Mouse (Mus musculus) MEL (cell line): ENCODE results near the gene Dlk2. TPM values are rescaled to one million over a fixed set of nuclear protein-coding genes. Genes with fewer than 3 reads are reported as not detected.

ENCODE experiments used
- DNase-seq: peaks from one replicate; pipeline ENCODE4 v3.0.0; 2011; ENCODE audit warnings: low read depth, low spot score
- H3K27ac ChIP-seq: 2 replicates; pipeline ENCODE4 v1.5.1; 2012; ENCODE audit warnings: low read depth, mild to moderate bottlenecking, control low read depth, low read length, moderate library complexity; ENCODE audit not compliant: control insufficient read depth
- H3K27me3 ChIP-seq, 2 experiments: fragments of 150-350 bp in 1 of 2; sonication (generic) in 1 of 2; 2 replicates each; pipeline ENCODE4 v1.6.1; 2012; ENCODE audit warnings: low read length in 2 of 2, mild to moderate bottlenecking in 2 of 2, improper control_type of control experiment in 1 of 2, moderate library complexity in 1 of 2; ENCODE audit not compliant: insufficient read depth in 2 of 2, control insufficient read depth in 1 of 2
- H3K36me3 ChIP-seq, 2 experiments: 2 replicates each; pipeline ENCODE4 v1.6.1; 2012 to 2014; ENCODE audit warnings: low read length in 2 of 2, improper control_type of control experiment in 1 of 2, inconsistent platforms in 1 of 2, mild to moderate bottlenecking in 1 of 2; ENCODE audit not compliant: insufficient read depth in 2 of 2, control insufficient read depth in 1 of 2
- H3K4me1 ChIP-seq, 2 experiments: fragments of 150-350 bp in 1 of 2; sonication (generic) in 1 of 2; 2 replicates each; pipeline ENCODE4 v1.6.1; 2012; ENCODE audit warnings: low read length in 2 of 2, improper control_type of control experiment in 1 of 2, mild to moderate bottlenecking in 1 of 2; ENCODE audit not compliant: insufficient read depth in 2 of 2, control insufficient read depth in 1 of 2
- H3K4me3 ChIP-seq, 2 experiments: fragments of 150-350 bp in 1 of 2; sonication (generic) in 1 of 2; 2 replicates each; pipeline ENCODE4 v1.5.1; 2012; ENCODE audit warnings: low read depth in 2 of 2, low read length in 2 of 2, mild to moderate bottlenecking in 2 of 2, moderate library complexity in 2 of 2, control low read depth in 1 of 2, improper control_type of control experiment in 1 of 2; ENCODE audit not compliant: control insufficient read depth in 1 of 2, insufficient read depth in 1 of 2
- H3K79me2 ChIP-seq: 2 replicates; pipeline ENCODE4 v1.6.1; 2012; ENCODE audit warnings: mild to moderate bottlenecking, low read length, moderate library complexity; ENCODE audit not compliant: control insufficient read depth, poor library complexity, insufficient read depth
- H3K9ac ChIP-seq: 2 replicates; pipeline ENCODE4 v1.6.1; 2012; ENCODE audit warnings: low read depth, mild to moderate bottlenecking, control low read depth, low read length, moderate library complexity; ENCODE audit not compliant: control insufficient read depth, poor library complexity, severe bottlenecking
- H3K9me3 ChIP-seq: fragments of 150-350 bp; sonication (generic); replicated peaks from 2 replicates; pipeline ENCODE4 v1.6.1; 2012; ENCODE audit warnings: mild to moderate bottlenecking, low read length, improper control_type of control experiment, moderate library complexity; ENCODE audit not compliant: insufficient read depth
- CHD1 ChIP-seq: IDR thresholded peaks from 2 replicates; pipeline ENCODE4 v1.6.1; 2012; ENCODE audit warnings: low read depth, mild to moderate bottlenecking, inconsistent platforms, low read length, improper control_type of control experiment
- CTCF ChIP-seq, 3 experiments: IDR thresholded peaks in 2 of 3; conservative IDR thresholded peaks in 1 of 3; 2 replicates each; pipeline ENCODE4 v1.5.1; 2011 to 2012; ENCODE audit warnings: low read length in 3 of 3, low read depth in 2 of 3, mild to moderate bottlenecking in 2 of 3, improper control_type of control experiment in 1 of 3, inconsistent platforms in 1 of 3, mixed read lengths in 1 of 3, moderate library complexity in 1 of 3; ENCODE audit not compliant: control insufficient read depth in 1 of 3, insufficient read depth in 1 of 3, poor library complexity in 1 of 3, severe bottlenecking in 1 of 3
- E2F4 ChIP-seq: IDR thresholded peaks from 2 replicates; pipeline ENCODE4 v1.6.1; 2011; ENCODE audit warnings: low read depth, low read length, improper control_type of control experiment, borderline replicate concordance
- ELF1 ChIP-seq: IDR thresholded peaks from 2 replicates; pipeline ENCODE4 v1.6.1; 2014; ENCODE audit warnings: low read depth, mild to moderate bottlenecking, inconsistent platforms, low read length, improper control_type of control experiment, moderate library complexity
- JUND ChIP-seq: IDR thresholded peaks from 2 replicates; pipeline ENCODE4 v1.6.1; 2011; ENCODE audit warnings: low read depth, mild to moderate bottlenecking, improper control_type of control experiment, low read length
- KAT2A ChIP-seq: conservative IDR thresholded peaks from 2 replicates; pipeline ENCODE4 v1.6.1; 2012; ENCODE audit warnings: low read depth, low read length, improper control_type of control experiment, inconsistent platforms
- MAX ChIP-seq: IDR thresholded peaks from 2 replicates; pipeline ENCODE4 v1.6.1; 2011; ENCODE audit warnings: low read length, improper control_type of control experiment
- MEF2A ChIP-seq: IDR thresholded peaks from 2 replicates; pipeline ENCODE4 v1.6.1; 2014; ENCODE audit warnings: low read depth, mild to moderate bottlenecking, inconsistent platforms, low read length, improper control_type of control experiment; ENCODE audit not compliant: poor library complexity, insufficient replicate concordance, severe bottlenecking; ENCODE audit errors: extremely low read depth
- MYC ChIP-seq: IDR thresholded peaks from 2 replicates; pipeline ENCODE4 v1.6.1; 2011; ENCODE audit warnings: low read depth, mild to moderate bottlenecking, low read length, improper control_type of control experiment, moderate library complexity
- NELFE ChIP-seq: IDR thresholded peaks from 2 replicates; pipeline ENCODE4 v1.6.1; 2011; ENCODE audit warnings: low read depth, low read length, improper control_type of control experiment
- POLR2A ChIP-seq, 2 experiments: IDR thresholded peaks; 2 replicates each; pipeline ENCODE4 v1.6.1; 2011 to 2012; ENCODE audit warnings: low read length in 2 of 2, mild to moderate bottlenecking in 2 of 2, control low read depth in 1 of 2, improper control_type of control experiment in 1 of 2, low read depth in 1 of 2, moderate library complexity in 1 of 2; ENCODE audit not compliant: control insufficient read depth in 1 of 2, insufficient read depth in 1 of 2, poor library complexity in 1 of 2
- POLR2AphosphoS5 ChIP-seq: IDR thresholded peaks from 2 replicates; pipeline ENCODE4 v1.6.1; 2012; ENCODE audit warnings: low read depth, borderline replicate concordance, mild to moderate bottlenecking, inconsistent platforms, low read length, moderate library complexity, mixed read lengths
- RAD21 ChIP-seq: IDR thresholded peaks from 2 replicates; pipeline ENCODE4 v1.6.1; 2011; ENCODE audit warnings: mild to moderate bottlenecking, low read depth, low read length, improper control_type of control experiment
- TAL1 ChIP-seq: IDR thresholded peaks from 2 replicates; pipeline ENCODE4 v1.6.1; 2012; ENCODE audit warnings: mild to moderate bottlenecking, inconsistent platforms, low read length, moderate library complexity, mixed read lengths
- UBTF ChIP-seq: IDR thresholded peaks from 2 replicates; pipeline ENCODE4 v1.6.1; 2012; ENCODE audit warnings: low read depth, mild to moderate bottlenecking, inconsistent platforms, low read length, improper control_type of control experiment, moderate library complexity, borderline replicate concordance; ENCODE audit not compliant: insufficient read depth
- USF1 ChIP-seq: IDR thresholded peaks from 2 replicates; pipeline ENCODE4 v1.6.1; 2014; ENCODE audit warnings: low read depth, mild to moderate bottlenecking, inconsistent platforms, low read length, improper control_type of control experiment, moderate library complexity
- ZC3H11A ChIP-seq: IDR thresholded peaks from 2 replicates; pipeline ENCODE4 v1.6.1; 2012; ENCODE audit warnings: low read depth, mild to moderate bottlenecking, inconsistent platforms, low read length, improper control_type of control experiment
- ZKSCAN1 ChIP-seq: IDR thresholded peaks from 2 replicates; pipeline ENCODE4 v1.6.1; 2012; ENCODE audit warnings: low read depth, mild to moderate bottlenecking, inconsistent platforms, low read length, improper control_type of control experiment, moderate library complexity
- ZMIZ1 ChIP-seq: IDR thresholded peaks from 2 replicates; pipeline ENCODE4 v1.6.1; 2012; ENCODE audit warnings: low read depth, mild to moderate bottlenecking, inconsistent platforms, low read length, improper control_type of control experiment, moderate library complexity
- polyA plus RNA-seq, 2 experiments: library from polyadenylated mRNA; stranded (reverse) in 1 of 2; unstranded in 1 of 2; fragments of >175 nt in 1 of 2; fragments of >200 nt in 1 of 2; gene quantifications; 2 replicates each; pipeline versions ENCODE4 v1.2.1 to v1.2.4; 2012; ENCODE audit warnings: low replicate concordance in 2 of 2, low read depth in 1 of 2; ENCODE audit not compliant: insufficient read length in 2 of 2, insufficient read depth in 1 of 2, missing spikeins in 1 of 2
- total RNA-seq: library from RNA; depleted of rRNA; stranded (reverse); fragments of 300-350 nt; gene quantifications from 2 replicates; pipeline ENCODE4 v1.2.3, GENCODE M21; 2012

The Dlk2 gene
- total and polyA plus RNA-seq, 3 experiments, result 0.07 TPM; not detected in 2

DNA sequence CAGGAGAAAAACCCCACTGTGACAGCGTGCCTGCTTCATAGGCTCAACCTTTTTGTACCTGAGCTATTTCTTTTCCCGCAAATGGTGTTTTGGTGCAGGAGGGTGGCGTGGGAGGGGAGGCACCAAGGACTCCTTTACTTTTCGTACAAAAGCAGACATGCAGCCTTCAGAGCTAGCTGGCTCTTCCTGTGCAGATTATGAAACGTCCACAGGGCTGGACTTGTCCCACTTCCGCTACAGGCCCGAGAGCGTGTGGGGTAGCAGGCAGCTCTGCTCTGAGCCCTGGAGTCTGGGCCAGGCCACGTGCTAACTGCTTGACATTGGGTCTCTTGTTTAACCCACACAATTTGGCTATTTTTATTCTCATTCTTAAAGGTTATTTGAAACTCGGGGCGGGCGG, 4.7 kb downstream of the Dlk2 start:
- no peak overlapping the region for H3K27ac ChIP-seq
- no peak for DNase-seq
- no peaks in the 10 kb centered on the region for H3K79me2 ChIP-seq
- no peaks in the 10 kb centered on the region for H3K36me3 ChIP-seq
- TF ChIP-seq CTCF (IDR thresholded peaks at IDR 0.05 in 2 of 3, conservative IDR thresholded peaks at IDR 0.05 in 1 of 3; ENCODE audit: control insufficient read depth in 1 of 3, insufficient read depth in 1 of 3, low read depth in 2 of 3, low read length in 3 of 3, poor library complexity in 1 of 3, severe bottlenecking in 1 of 3) (no peak), ZKSCAN1 (no peak)
- H3K4me1 ChIP-seq, result no peaks in the 10 kb centered on the region
- no peak overlapping the region for H3K9ac ChIP-seq
- H3K27me3 ChIP-seq, result no peaks in the 10 kb centered on the region
- H3K4me3 ChIP-seq, result no peak overlapping the region
- H3K9me3 ChIP-seq, result no peaks in the 10 kb centered on the region

DNA sequence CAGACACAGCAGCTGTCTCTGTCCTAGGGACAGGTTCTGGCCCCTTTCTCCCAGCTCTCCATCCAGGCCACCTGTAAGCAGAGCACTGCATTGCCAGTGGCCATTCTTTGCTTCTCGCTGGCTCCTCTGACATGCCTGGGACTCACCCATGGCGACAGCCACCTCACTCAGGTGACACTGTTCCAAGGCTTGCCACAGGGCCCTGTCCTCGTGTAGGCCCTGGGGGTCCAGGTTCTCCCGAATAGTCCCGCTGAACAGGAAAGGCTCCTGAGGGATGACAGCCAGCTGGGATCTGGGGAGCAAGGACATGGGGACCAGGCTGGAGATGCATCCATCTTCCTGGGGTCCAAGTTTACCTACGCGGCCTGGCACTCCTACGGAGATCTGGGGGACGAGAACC, 7.0 kb downstream of the Dlk2 start:
- H3K79me2 ChIP-seq, result no peaks in the 10 kb centered on the region
- no peak overlapping the region for H3K9ac ChIP-seq
- H3K36me3 ChIP-seq, result no peaks in the 10 kb centered on the region
- DNase-seq, result no peak
- H3K9me3 ChIP-seq, result no peaks in the 10 kb centered on the region
- H3K4me3 ChIP-seq, result no peak overlapping the region
- no peak for TF ChIP-seq UBTF
- TF ChIP-seq JUND, result no peak
- no peak for TF ChIP-seq RAD21
- no peak for TF ChIP-seq MEF2A
- H3K27ac ChIP-seq, result no peak overlapping the region
- no peaks in the 10 kb centered on the region for H3K27me3 ChIP-seq
- H3K4me1 ChIP-seq, result no peaks in the 10 kb centered on the region

DNA sequence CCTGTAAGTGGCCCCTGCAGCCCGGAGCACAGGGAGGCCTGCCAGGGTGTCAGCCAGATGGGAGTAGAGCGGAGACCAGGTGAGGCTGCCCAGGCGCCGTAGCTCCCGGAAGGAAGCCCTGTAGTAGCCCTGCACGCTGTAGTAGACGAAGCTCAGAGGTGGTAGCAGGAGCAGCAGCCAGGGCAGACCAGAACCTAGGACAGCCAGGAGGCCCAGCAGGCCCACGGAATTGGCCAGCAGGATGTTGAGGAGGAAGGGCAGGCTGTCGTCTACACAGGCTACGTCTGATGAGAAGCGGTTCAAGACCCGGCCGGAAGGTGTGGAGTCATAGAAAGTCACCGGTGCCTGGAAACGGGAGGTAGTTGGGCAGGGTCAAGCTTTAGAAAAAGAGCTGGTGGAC, 9.7 kb downstream of the Dlk2 start:
- no peaks in the 10 kb centered on the region for H3K9me3 ChIP-seq
- H3K27ac ChIP-seq, result no peak overlapping the region
- H3K9ac ChIP-seq, result no peak overlapping the region
- H3K27me3 ChIP-seq, result no peaks in the 10 kb centered on the region
- no peaks in the 10 kb centered on the region for H3K36me3 ChIP-seq
- no peak overlapping the region for H3K4me3 ChIP-seq
- TF ChIP-seq KAT2A (no peak), NELFE (no peak)
- no peaks in the 10 kb centered on the region for H3K4me1 ChIP-seq
- DNase-seq, result no peak
- no peaks in the 10 kb centered on the region for H3K79me2 ChIP-seq

DNA sequence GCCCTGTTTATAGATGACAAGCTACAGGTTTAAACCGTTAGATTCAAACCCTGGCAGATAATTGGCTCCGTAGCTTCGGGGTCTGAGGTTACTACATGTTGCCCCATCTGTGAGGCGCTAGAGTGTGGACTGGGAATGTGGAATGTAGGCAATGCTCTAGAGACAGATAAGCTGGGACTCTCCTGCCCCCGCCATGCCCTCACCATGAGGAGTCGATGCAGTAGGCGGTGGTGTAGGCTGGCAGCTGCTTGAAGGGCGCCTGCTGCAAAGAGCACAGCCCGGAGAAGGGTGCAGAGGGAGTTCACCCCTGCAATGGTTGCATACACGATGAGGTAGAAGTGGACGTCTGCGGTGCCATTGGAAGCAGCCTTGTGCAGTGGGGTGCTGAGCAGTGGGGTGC, 12.6 kb downstream of the Dlk2 start:
- H3K4me3 ChIP-seq, result no peak overlapping the region
- no peaks in the 10 kb centered on the region for H3K9me3 ChIP-seq
- no peaks in the 10 kb centered on the region for H3K27me3 ChIP-seq
- no peak overlapping the region for H3K9ac ChIP-seq
- DNase-seq, result no peak
- H3K36me3 ChIP-seq, result no peaks in the 10 kb centered on the region
- TF ChIP-seq POLR2AphosphoS5, result no peak
- no peak for TF ChIP-seq TAL1
- TF ChIP-seq ELF1, result no peak
- TF ChIP-seq E2F4, result no peak
- no peak for TF ChIP-seq MAX
- no peak for TF ChIP-seq MEF2A
- no peak for TF ChIP-seq CHD1
- TF ChIP-seq UBTF, result no peak
- no peak for TF ChIP-seq ZC3H11A
- no peak for TF ChIP-seq ZMIZ1
- no peak for TF ChIP-seq USF1
- no peak for TF ChIP-seq MYC
- no peak for TF ChIP-seq POLR2A (IDR thresholded peaks at IDR 0.05; ENCODE audit: control insufficient read depth in 1 of 2, insufficient read depth in 1 of 2, low read depth in 1 of 2, low read length in 2 of 2, poor library complexity in 1 of 2)
- no peak overlapping the region for H3K27ac ChIP-seq
- no peaks in the 10 kb centered on the region for H3K79me2 ChIP-seq
- H3K4me1 ChIP-seq, result no peaks in the 10 kb centered on the region
